Mouse (Mus musculus) cerebellum, adult 8-10 months (tissue): Measurements from ENCODE around the gene B3gnt9.

Experiments
- DNase-seq: peaks from one replicate; pipeline ENCODE4 v3.0.0; 2022

Gene B3gnt9

DNA sequence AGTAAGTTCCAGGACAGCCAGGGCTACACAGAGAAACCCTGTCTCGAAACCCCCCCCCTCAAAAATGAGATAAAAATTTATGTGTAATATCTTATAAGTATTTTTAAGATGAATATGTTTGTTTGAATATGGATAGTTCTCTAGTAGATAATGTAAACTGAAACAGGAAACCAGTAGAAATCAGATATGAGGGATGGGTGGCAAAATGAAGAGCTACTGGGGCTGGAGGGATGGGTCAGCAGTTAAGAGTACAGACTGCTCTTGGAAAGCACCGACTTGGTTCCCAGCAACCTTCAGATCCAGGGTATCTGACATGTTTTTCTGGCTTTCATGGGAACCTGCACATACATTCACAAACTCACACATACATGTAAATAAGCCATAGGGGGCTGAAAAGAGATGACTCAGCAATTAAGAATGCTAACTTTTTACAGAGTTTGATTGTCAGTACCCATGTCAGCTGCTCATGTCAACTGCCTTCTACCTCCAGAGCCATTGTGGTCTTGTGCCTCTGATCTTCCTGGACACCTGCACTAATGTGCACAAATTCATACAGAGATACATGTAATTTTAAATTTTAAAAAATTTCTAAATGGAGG lies 47.2 kb downstream of the B3gnt9 start:
- DNase-seq = no peak

DNA sequence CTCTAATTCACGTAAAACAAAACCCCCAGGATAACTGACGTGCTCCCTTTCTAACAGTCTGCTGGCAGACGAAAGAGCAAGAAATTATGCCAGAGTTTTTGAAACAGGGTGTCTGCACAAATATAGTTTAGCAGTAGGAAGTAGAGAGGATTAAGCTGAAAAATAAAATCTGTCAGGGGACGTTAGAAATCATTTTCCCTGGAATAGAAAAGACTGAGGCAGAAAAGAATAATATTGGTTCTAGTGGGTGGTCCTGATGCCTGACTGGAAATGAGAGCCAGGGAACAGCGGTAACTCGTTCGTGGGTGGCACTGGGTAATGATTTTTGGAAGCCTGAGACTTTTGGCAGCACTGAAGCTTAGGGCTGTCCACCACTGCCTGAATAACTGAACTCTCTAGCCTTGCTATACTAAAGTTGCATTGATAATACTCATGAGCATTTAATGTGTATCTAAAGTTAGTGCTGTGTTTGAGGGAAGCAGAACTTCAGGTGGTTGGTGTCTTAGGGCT lies 48.1 kb downstream of the B3gnt9 start:
- no peak for DNase-seq

DNA sequence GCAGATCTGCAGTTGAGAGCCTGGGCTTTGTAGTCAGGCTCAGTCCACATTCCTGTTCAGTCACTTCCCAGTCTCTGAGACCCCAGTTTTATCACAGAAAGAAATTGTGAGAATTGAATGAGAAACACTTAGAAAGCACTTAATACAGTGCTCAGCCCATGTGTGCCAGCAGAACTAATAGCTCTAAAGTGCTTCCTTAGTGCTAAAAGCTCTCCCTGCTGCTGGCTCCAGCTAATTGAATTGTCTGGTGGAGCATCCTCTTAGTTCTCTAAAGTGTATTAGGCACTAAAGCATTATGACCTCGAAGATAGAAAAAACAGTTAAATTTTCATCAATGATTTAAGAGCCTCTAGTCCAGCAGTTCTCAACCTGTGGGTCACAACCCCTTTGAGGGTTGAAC lies 49.2 kb downstream of the B3gnt9 start:
- DNase-seq = no peak
